8 mouse cellular contexts compared by ENCODE assay signal in genomic region chr11:107025411-107026321, GRCm38 (mm10). TPM values are rescaled to one million over a fixed set of nuclear protein-coding genes. Genes with fewer than 3 reads are reported as not detected.
A peak's percentile ranks its signal among the peaks of the same experiment; 100 is the strongest.
DNase-seq lines count a peak whose midpoint lies in the region; ATAC-seq lines count a peak whose summit lies in the region.

Gene 1810010H24Rik, plus strand, starts transcription at chr11:107025681.

- peaks cover 38% of the 10 kb centered on the region for H3K4me1 ChIP-seq in heart, embryonic 13.5 days
- peaks cover 35% of the 10 kb centered on the region for H3K4me1 ChIP-seq in midbrain, embryonic 12.5 days

- no peak for ATAC-seq in heart, embryonic 13.5 days (ENCODE audit: extremely low read depth, insufficient number of reproducible peaks, low FRiP score, low TSS enrichment)
- 0 out of 2 replicates have a peak, but pooled peaks have one; percentile 28 for ATAC-seq in midbrain, embryonic 12.5 days (ENCODE audit: low FRiP score, low read depth)

- H3K27ac ChIP-seq in heart, embryonic 13.5 days (replicated peaks) = peak within 1 kb of the TSS; percentile 21; the same call in 1 of the 2 replicates
- H3K27ac ChIP-seq in midbrain, embryonic 12.5 days (replicated peaks) = peak within 1 kb of the TSS; percentile 42

- peak within 1 kb of the TSS; percentile 77 for H3K4me3 ChIP-seq in heart, embryonic 13.5 days
- peak within 1 kb of the TSS; percentile 50 for H3K4me3 ChIP-seq in midbrain, embryonic 12.5 days

- peak; percentile 46 for DNase-seq in left cerebral cortex, postnatal 4 days
- no peak for DNase-seq in left cerebral cortex, postnatal 25 days (ENCODE audit: low spot score in 2 of 2)
- DNase-seq in cerebellum, adult 9-11 months = peak; percentile 65
- peak; percentile 46 to 61 for DNase-seq in kidney, postnatal 25 days
- DNase-seq in gastrocnemius, postnatal 25 days = no peak
- DNase-seq in urinary bladder, postnatal 4 days (ENCODE audit: low spot score in 2 of 2) = no peak

- no peaks in the 10 kb centered on the region for H3K36me3 ChIP-seq in heart, embryonic 13.5 days
- no peaks in the 10 kb centered on the region for H3K36me3 ChIP-seq in midbrain, embryonic 12.5 days

- peaks cover 27% of the 10 kb centered on the region for H3K27me3 ChIP-seq in heart, embryonic 13.5 days (replicated peaks)
- peaks cover 25% of the 10 kb centered on the region; the same call in 1 of the 2 replicates for H3K27me3 ChIP-seq in midbrain, embryonic 12.5 days

- intact Hi-C loops in left cerebral cortex, postnatal 4 days (cut with DNase I) = no loop called here
- intact Hi-C loops in left cerebral cortex, postnatal 25 days (cut with DNase I) = no loop called here

- peak within 1 kb of the TSS; percentile 97 for H3K4me2 ChIP-seq in heart, embryonic 13.5 days
- H3K4me2 ChIP-seq in midbrain, embryonic 12.5 days (replicated peaks) = peak within 1 kb of the TSS; percentile 91

- H3K9me3 ChIP-seq in heart, embryonic 13.5 days = no peaks in the 10 kb centered on the region
- no peaks in the 10 kb centered on the region for H3K9me3 ChIP-seq in midbrain, embryonic 12.5 days

- peak within 1 kb of the TSS; percentile 81 for H3K9ac ChIP-seq in heart, embryonic 13.5 days
- peak within 1 kb of the TSS; percentile 69 for H3K9ac ChIP-seq in midbrain, embryonic 12.5 days (replicated peaks)

- 1% methylated on average over 45 of the region's 45 CpGs for WGBS in heart, embryonic 13.5 days
- WGBS in midbrain, embryonic 12.5 days = under 1% methylated on average over 45 of the region's 45 CpGs

RNA-seq across cellular contexts. Expression of gene 1810010H24Rik, which starts in this region (rescaled TPM):
- 1 to 10 TPM; 4.2 to 4.7 TPM for total RNA-seq in left cerebral cortex, postnatal 4 days (2021)
- total RNA-seq in left cerebral cortex, postnatal 25 days (2021) = 1 to 10 TPM; 2.9 to 4.6 TPM
- polyA plus RNA-seq in heart, embryonic 13.5 days (2015; fragmentation: Nextera tagmentation; extraction: Ambion mirVana) = 1.9 and 2.0 TPM in 2 replicates
- polyA plus RNA-seq in midbrain, embryonic 12.5 days (2016; fragmentation: Nextera tagmentation; extraction: Ambion mirVana) = 3.4 and 3.8 TPM in 2 replicates
- total RNA-seq in gastrocnemius, postnatal 25 days (2021) = 1 to 10 TPM in 1 of 2 experiments, under 1 TPM in 1; 0.92 to 1.4 TPM

Comparison
In these comparisons a context has a peak if more than half of its experiments do, and no peak if none do; other contexts are left out.
1. DNase-seq: peak in left cerebral cortex, postnatal 4 days (single experiment), cerebellum, adult 9-11 months (single experiment) and kidney, postnatal 25 days (2 of 2); none in left cerebral cortex, postnatal 25 days (0 of 2), gastrocnemius, postnatal 25 days (single experiment) and urinary bladder, postnatal 4 days (0 of 2).